Mouse (Mus musculus) testis, adult 2 months (tissue): ENCODE measurements around the gene Wfdc15b.

ENCODE experiments used
- CTCF ChIP-seq: fragments of 200-500 bp; IDR thresholded peaks from 2 replicates; pipeline ENCODE4 v1.5.1; 2012; ENCODE audit warnings: low read depth, mild to moderate bottlenecking, inconsistent platforms, low read length, moderate library complexity; ENCODE audit not compliant: control insufficient read depth, insufficient read depth, insufficient replicate concordance
- POLR2A ChIP-seq: fragments of 200-500 bp; IDR thresholded peaks from 2 replicates; pipeline ENCODE4 v1.6.1; 2012; ENCODE audit warnings: low read depth, mild to moderate bottlenecking, inconsistent platforms, low read length, moderate library complexity; ENCODE audit not compliant: control insufficient read depth

- no peak for TF ChIP-seq CTCF
- TF ChIP-seq POLR2A, result no peak
Measured at GRCm38 (mm10) chr2:164232671-164233070, 11.2 kb upstream of the Wfdc15b start.
